Mouse (Mus musculus): ENCODE results near the gene Corin. TPM values are rescaled to one million over a fixed set of nuclear protein-coding genes. Genes with fewer than 3 reads are reported as not detected.
A peak's percentile ranks its signal among the peaks of the same experiment; 100 is the strongest.

Gene Corin
- polyA plus RNA-seq, 1 experiment from 2014 or later: 49.0 TPM

GRCm38 (mm10) chr5:72459374-72460112 lies 44.7 kb downstream of the Corin start:
- Histone ChIP-seq H3K27me3 (ENCODE audit: control insufficient read depth, insufficient read depth, low read length) (no peaks in the 10 kb centered on the region), H3K4me2 (ENCODE audit: low read length) (no peak overlapping the region), H3K9me3 (ENCODE audit: control insufficient read depth, low read length) (no peaks in the 10 kb centered on the region), H3K4me1 (ENCODE audit: control insufficient read depth in 2 of 2, insufficient read depth in 2 of 2, low read length in 2 of 2) (no peaks in the 10 kb centered on the region), H3K9ac (ENCODE audit: low read length) (no peak overlapping the region), H3K27ac (replicated peaks in 1 of 2; ENCODE audit: control insufficient read depth in 1 of 2, insufficient read depth in 1 of 2, low read depth in 2 of 2, low read length in 2 of 2) (no peak overlapping the region), H3K4me3 (ENCODE audit: control insufficient read depth in 1 of 2, insufficient read depth in 1 of 2, low read depth in 1 of 2, low read length in 2 of 2) (no peak overlapping the region), H3K36me3 (ENCODE audit: control insufficient read depth, insufficient read depth, low read length) (no peaks in the 10 kb centered on the region)
- ATAC-seq (ENCODE audit: insufficient number of reproducible peaks, insufficient read depth, low FRiP score, low read depth): no peak
- 65% methylated on average over 7 of the region's 7 CpGs for whole genome bisulfite sequencing

DNA sequence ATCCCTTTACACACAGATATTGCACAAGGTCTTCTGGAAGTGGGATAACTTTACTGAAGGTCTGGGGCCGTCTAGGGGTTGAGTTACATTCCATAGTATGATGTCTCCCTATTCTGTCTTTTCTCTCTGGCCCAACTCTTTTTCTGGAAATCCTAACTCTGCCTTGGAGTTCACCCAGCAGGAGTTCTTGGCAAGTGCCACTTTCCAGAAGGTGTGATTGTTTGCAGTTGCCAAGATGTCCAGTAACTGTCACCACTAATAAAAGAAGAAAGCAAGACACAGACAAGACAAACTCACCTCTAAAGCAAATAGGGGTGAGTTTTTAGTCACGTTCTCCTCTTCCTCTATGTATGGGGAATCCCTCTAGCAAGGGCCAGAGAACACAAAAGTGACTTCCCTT lies 50.6 kb downstream of the Corin start:
- H3K27me3 ChIP-seq (ENCODE audit: control insufficient read depth, insufficient read depth, low read length): no peaks in the 10 kb centered on the region
- 0 out of 2 replicates have a peak, but pooled peaks cover 2% of the 10 kb centered on the region for H3K9me3 ChIP-seq (ENCODE audit: control insufficient read depth, low read length)
- H3K27ac ChIP-seq (replicated peaks in 1 of 2; ENCODE audit: control insufficient read depth in 1 of 2, insufficient read depth in 1 of 2, low read depth in 2 of 2, low read length in 2 of 2): no peak overlapping the region
- no peaks in the 10 kb centered on the region for H3K36me3 ChIP-seq (ENCODE audit: control insufficient read depth, insufficient read depth, low read length)
- 52% methylated on average over 2 of the region's 2 CpGs for WGBS
- H3K9ac ChIP-seq (ENCODE audit: low read length): no peak overlapping the region
- H3K4me1 ChIP-seq (ENCODE audit: control insufficient read depth in 2 of 2, insufficient read depth in 2 of 2, low read length in 2 of 2): no peaks in the 10 kb centered on the region
- H3K4me3 ChIP-seq (ENCODE audit: control insufficient read depth in 1 of 2, insufficient read depth in 1 of 2, low read depth in 1 of 2, low read length in 2 of 2): no peak overlapping the region
- no peak for ATAC-seq (ENCODE audit: insufficient number of reproducible peaks, insufficient read depth, low FRiP score, low read depth)
- no peak overlapping the region for H3K4me2 ChIP-seq (ENCODE audit: low read length)

DNA sequence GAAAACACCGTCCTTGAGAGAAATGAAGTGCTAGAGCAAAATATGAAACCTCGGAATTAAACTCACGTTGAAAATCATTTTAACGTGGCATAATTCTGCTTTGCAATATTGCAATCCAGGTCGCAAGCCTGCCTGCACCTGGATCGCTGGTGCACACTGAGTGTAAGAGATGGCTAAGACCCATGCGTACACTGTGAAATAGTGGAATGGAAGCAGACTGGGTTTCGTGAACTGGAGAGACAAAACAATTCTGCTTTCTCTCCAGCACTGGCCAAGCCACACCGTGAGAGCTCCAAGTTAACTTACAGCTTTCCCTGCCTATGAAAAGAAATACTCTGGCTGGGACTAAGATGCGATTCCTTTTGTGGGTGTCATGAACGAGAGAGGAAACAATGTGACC lies 51.1 kb downstream of the Corin start:
- Histone ChIP-seq H3K4me2 (ENCODE audit: low read length) (no peak overlapping the region), H3K4me1 (ENCODE audit: control insufficient read depth in 2 of 2, insufficient read depth in 2 of 2, low read length in 2 of 2) (no peaks in the 10 kb centered on the region), H3K27me3 (ENCODE audit: control insufficient read depth, insufficient read depth, low read length) (no peaks in the 10 kb centered on the region), H3K4me3 (ENCODE audit: control insufficient read depth in 1 of 2, insufficient read depth in 1 of 2, low read depth in 1 of 2, low read length in 2 of 2) (no peak overlapping the region), H3K9me3 (ENCODE audit: control insufficient read depth, low read length) (0 out of 2 replicates have a peak, but pooled peaks cover 2% of the 10 kb centered on the region), H3K9ac (ENCODE audit: low read length) (no peak overlapping the region), H3K36me3 (ENCODE audit: control insufficient read depth, insufficient read depth, low read length) (no peaks in the 10 kb centered on the region), H3K27ac (replicated peaks in 1 of 2; ENCODE audit: control insufficient read depth in 1 of 2, insufficient read depth in 1 of 2, low read depth in 2 of 2, low read length in 2 of 2) (no peak overlapping the region)
- no peak for ATAC-seq (ENCODE audit: insufficient number of reproducible peaks, insufficient read depth, low FRiP score, low read depth)
- WGBS: 90% methylated on average over 11 of the region's 11 CpGs

- ATAC-seq (ENCODE audit: insufficient number of reproducible peaks, insufficient read depth, low FRiP score, low read depth): no peak
- Histone ChIP-seq H3K4me2 (ENCODE audit: low read length) (no peak overlapping the region), H3K27me3 (ENCODE audit: control insufficient read depth, insufficient read depth, low read length) (no peaks in the 10 kb centered on the region), H3K9ac (ENCODE audit: low read length) (no peak overlapping the region), H3K36me3 (ENCODE audit: control insufficient read depth, insufficient read depth, low read length) (no peaks in the 10 kb centered on the region), H3K27ac (replicated peaks in 1 of 2; ENCODE audit: control insufficient read depth in 1 of 2, insufficient read depth in 1 of 2, low read depth in 2 of 2, low read length in 2 of 2) (no peak overlapping the region), H3K4me3 (ENCODE audit: control insufficient read depth in 1 of 2, insufficient read depth in 1 of 2, low read depth in 1 of 2, low read length in 2 of 2) (no peak overlapping the region), H3K4me1 (ENCODE audit: control insufficient read depth in 2 of 2, insufficient read depth in 2 of 2, low read length in 2 of 2) (no peaks in the 10 kb centered on the region), H3K9me3 (ENCODE audit: control insufficient read depth, low read length) (0 out of 2 replicates have a peak, but pooled peaks cover 2% of the 10 kb centered on the region)
- WGBS: 65% methylated on average over 4 of the region's 4 CpGs
Observed at GRCm38 (mm10) chr5:72452750-72453149, 51.5 kb downstream of the Corin start.

DNA sequence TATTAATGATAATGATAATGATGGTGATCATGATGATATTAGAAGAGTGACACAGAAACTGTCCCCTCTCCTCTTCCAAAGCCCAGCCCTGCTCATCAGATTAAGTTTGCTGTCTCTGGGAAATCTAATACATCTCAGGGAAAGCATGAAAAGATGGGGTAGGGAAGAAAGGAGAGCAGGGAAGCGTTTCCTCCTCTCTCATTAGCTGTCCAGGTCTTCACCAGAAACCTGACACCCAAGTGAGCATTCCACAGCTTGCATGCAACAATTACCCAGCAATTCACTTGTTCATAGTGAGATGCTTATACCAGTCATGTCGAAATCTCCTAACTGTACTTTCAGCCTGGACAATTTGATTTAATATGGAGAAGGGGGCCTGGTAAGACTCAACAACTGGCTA lies 55.4 kb downstream of the Corin start:
- Histone ChIP-seq H3K4me2 (ENCODE audit: low read length) (no peak overlapping the region), H3K27me3 (ENCODE audit: control insufficient read depth, insufficient read depth, low read length) (no peaks in the 10 kb centered on the region), H3K27ac (replicated peaks in 1 of 2; ENCODE audit: control insufficient read depth in 1 of 2, insufficient read depth in 1 of 2, low read depth in 2 of 2, low read length in 2 of 2) (no peak overlapping the region), H3K36me3 (ENCODE audit: control insufficient read depth, insufficient read depth, low read length) (no peaks in the 10 kb centered on the region), H3K4me3 (ENCODE audit: control insufficient read depth in 1 of 2, insufficient read depth in 1 of 2, low read depth in 1 of 2, low read length in 2 of 2) (no peak overlapping the region), H3K4me1 (ENCODE audit: control insufficient read depth in 2 of 2, insufficient read depth in 2 of 2, low read length in 2 of 2) (peaks cover 0 to 2% of the 10 kb centered on the region in 2 experiments; a peak in 2 of 4 replicates), H3K9me3 (ENCODE audit: control insufficient read depth, low read length) (0 out of 2 replicates have a peak, but pooled peaks cover 2% of the 10 kb centered on the region), H3K9ac (ENCODE audit: low read length) (no peak overlapping the region)
- WGBS: 72% methylated on average over 2 of the region's 2 CpGs
- no peak for ATAC-seq (ENCODE audit: insufficient number of reproducible peaks, insufficient read depth, low FRiP score, low read depth)

GRCm38 (mm10) chr5:72446104-72446503 lies 58.2 kb downstream of the Corin start:
- H3K36me3 ChIP-seq (ENCODE audit: control insufficient read depth, insufficient read depth, low read length): no peaks in the 10 kb centered on the region
- H3K9me3 ChIP-seq (ENCODE audit: control insufficient read depth, low read length): 0 out of 2 replicates have a peak, but pooled peaks cover 2% of the 10 kb centered on the region
- no peak overlapping the region for H3K9ac ChIP-seq (ENCODE audit: low read length)
- peaks cover 3 to 18% of the 10 kb centered on the region in 2 experiments for H3K4me1 ChIP-seq (ENCODE audit: control insufficient read depth in 2 of 2, insufficient read depth in 2 of 2, low read length in 2 of 2)
- no peak overlapping the region for H3K4me3 ChIP-seq (ENCODE audit: control insufficient read depth in 1 of 2, insufficient read depth in 1 of 2, low read depth in 1 of 2, low read length in 2 of 2)
- WGBS: 65% methylated on average over 11 of the region's 11 CpGs
- H3K27me3 ChIP-seq (ENCODE audit: control insufficient read depth, insufficient read depth, low read length): no peaks in the 10 kb centered on the region
- no peak for ATAC-seq (ENCODE audit: insufficient number of reproducible peaks, insufficient read depth, low FRiP score, low read depth)
- H3K4me2 ChIP-seq (ENCODE audit: low read length): no peak overlapping the region
- H3K27ac ChIP-seq (replicated peaks in 1 of 2; ENCODE audit: control insufficient read depth in 1 of 2, insufficient read depth in 1 of 2, low read depth in 2 of 2, low read length in 2 of 2): no peak overlapping the region

DNA sequence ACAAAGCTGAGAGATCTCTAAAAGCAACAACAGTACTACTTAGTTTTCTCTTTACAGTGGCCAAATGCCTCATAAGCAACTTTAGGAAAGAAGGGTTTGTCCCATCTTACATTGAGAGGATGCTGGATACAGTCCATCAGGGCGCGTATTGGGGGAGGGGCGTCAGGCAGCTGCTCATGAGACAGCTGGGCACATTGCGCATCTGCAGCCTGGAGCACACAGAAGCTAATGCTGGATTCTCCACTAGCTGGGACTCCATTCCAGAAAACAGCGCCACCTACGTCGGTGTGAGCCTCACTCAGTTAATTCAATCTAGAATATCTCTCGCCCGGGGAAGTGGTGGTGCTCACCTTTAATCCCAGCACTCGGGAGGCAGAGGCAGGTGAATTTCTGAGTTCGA lies 60.3 kb downstream of the Corin start:
- Histone ChIP-seq H3K4me2 (ENCODE audit: low read length) (no peak overlapping the region), H3K36me3 (ENCODE audit: control insufficient read depth, insufficient read depth, low read length) (no peaks in the 10 kb centered on the region), H3K4me3 (ENCODE audit: control insufficient read depth in 1 of 2, insufficient read depth in 1 of 2, low read depth in 1 of 2, low read length in 2 of 2) (no peak overlapping the region), H3K27me3 (ENCODE audit: control insufficient read depth, insufficient read depth, low read length) (no peaks in the 10 kb centered on the region), H3K27ac (replicated peaks in 1 of 2; ENCODE audit: control insufficient read depth in 1 of 2, insufficient read depth in 1 of 2, low read depth in 2 of 2, low read length in 2 of 2) (peak overlapping the region in 1 of 2 experiments; percentile 5; a peak in 2 of 4 replicates), H3K9me3 (ENCODE audit: control insufficient read depth, low read length) (no peaks in the 10 kb centered on the region), H3K9ac (ENCODE audit: low read length) (no peak overlapping the region), H3K4me1 (ENCODE audit: control insufficient read depth in 2 of 2, insufficient read depth in 2 of 2, low read length in 2 of 2) (peaks cover 4 to 18% of the 10 kb centered on the region in 2 experiments)
- no peak for ATAC-seq (ENCODE audit: insufficient number of reproducible peaks, insufficient read depth, low FRiP score, low read depth)
- WGBS: 78% methylated on average over 11 of the region's 11 CpGs
